In genomic region chr1:60566631-60567311, GRCm38 (mm10) we compare ENCODE assay signal across 7 mouse cellular contexts. TPM values are rescaled to one million over a fixed set of nuclear protein-coding genes. Genes with fewer than 3 reads are reported as not detected.
A peak's percentile ranks its signal among the peaks of the same experiment; 100 is the strongest.
DNase-seq lines count a peak whose midpoint lies in the region; ATAC-seq and TF ChIP-seq lines count a peak whose summit lies in the region.

Gene Raph1 (minus strand): TSS chr1:60567104.

- ATAC-seq in granulocyte monocyte progenitor cell, adult 5-6 weeks (replicated peaks; ENCODE audit: poor library complexity, severe bottlenecking) = peak; percentile 82
- ATAC-seq in midbrain, embryonic 11.5 days (ENCODE audit: low FRiP score) = peak; percentile 99

- WGBS in midbrain, embryonic 11.5 days = under 1% methylated on average over 39 of the region's 92 CpGs
- WGBS in small intestine, adult 2 months = under 1% methylated on average over 91 of the region's 92 CpGs

- H3K36me3 ChIP-seq in midbrain, embryonic 11.5 days (ENCODE audit: control insufficient read depth, insufficient read depth, low read length) = no peaks in the 10 kb centered on the region
- 0 out of 2 replicates have a peak, but pooled peaks cover 2% of the 10 kb centered on the region for H3K36me3 ChIP-seq in small intestine, adult 2 months (ENCODE audit: control insufficient read depth, insufficient read depth, low read length)

- peak; percentile 78 for DNase-seq in adrenal gland, adult 8-10 months
- peak; percentile 85 for DNase-seq in embryo, embryonic 11.5 days (ENCODE audit: low read depth, low spot score)
- DNase-seq in kidney, adult 11 months = peak; percentile 87
- peak; percentile 85 for DNase-seq in left cerebral cortex, postnatal 4 days
- DNase-seq in midbrain, embryonic 11.5 days (ENCODE audit: low spot score, missing footprints) = peak; percentile 98

- peak; percentile 23; the same call in 1 of the 2 replicates for TF ChIP-seq CTCF in small intestine, adult 2 months (IDR thresholded peaks at IDR 0.05; ENCODE audit: extremely low read depth, insufficient read length, insufficient replicate concordance, low read depth, low read length)

- peak within 1 kb of the TSS; percentile 90 for H3K27ac ChIP-seq in midbrain, embryonic 11.5 days (ENCODE audit: low read depth, low read length)
- peak within 1 kb of the TSS; percentile 82 for H3K27ac ChIP-seq in small intestine, adult 2 months (ENCODE audit: insufficient read depth, low read depth, low read length)

- peak within 1 kb of the TSS; percentile 67 for H3K4me2 ChIP-seq in midbrain, embryonic 11.5 days

- peak within 1 kb of the TSS; percentile 75 for H3K4me3 ChIP-seq in midbrain, embryonic 11.5 days (ENCODE audit: low read depth, low read length)
- H3K4me3 ChIP-seq in small intestine, adult 2 months (ENCODE audit: low read depth, low read length) = peak within 1 kb of the TSS; percentile 92

- TF ChIP-seq POLR2A in small intestine, adult 2 months (IDR thresholded peaks at IDR 0.05; ENCODE audit: low read depth, low read length) = peak; percentile 92

- no peaks in the 10 kb centered on the region for H3K27me3 ChIP-seq in midbrain, embryonic 11.5 days (ENCODE audit: control insufficient read depth, insufficient read depth, low read length)
- no peaks in the 10 kb centered on the region for H3K27me3 ChIP-seq in small intestine, adult 2 months (ENCODE audit: control insufficient read depth, insufficient read depth, low read length)

- intact Hi-C loops in left cerebral cortex, postnatal 4 days (cut with DNase I) = loop anchor here (5.0 kb wide), 1 partner anchor 296 kb away; no protein-coding TSS in a partner anchor

- H3K4me1 ChIP-seq in midbrain, embryonic 11.5 days (ENCODE audit: control insufficient read depth, insufficient read depth, low read length) = peaks cover 4% of the 10 kb centered on the region; the same call in 1 of the 2 replicates
- H3K4me1 ChIP-seq in small intestine, adult 2 months (ENCODE audit: control insufficient read depth, insufficient read depth, insufficient read length, low read length) = 0 out of 2 replicates have a peak, but pooled peaks cover 2% of the 10 kb centered on the region

- H3K9ac ChIP-seq in midbrain, embryonic 11.5 days (ENCODE audit: low read length) = peak within 1 kb of the TSS; percentile 89

- H3K9me3 ChIP-seq in midbrain, embryonic 11.5 days (ENCODE audit: control insufficient read depth, low read length) = no peaks in the 10 kb centered on the region

RNA-seq across cellular contexts. Expression of gene Raph1, which starts in this region (rescaled TPM):
- 100 to 1,000 TPM in 3 of 4 experiments, 10 to 100 TPM in 1; 71.6 to 273 (median 178) TPM for total RNA-seq in adrenal gland, adult 8-10 months (2022)
- 7.7 and 23.2 TPM in 2 replicates for total RNA-seq in granulocyte monocyte progenitor cell, adult 5-6 weeks (2014; fragmentation: Nextera tagmentation)
- 8.1 and 8.3 TPM in 2 replicates for total RNA-seq in granulocyte monocyte progenitor cell, adult 5-6 weeks (2017)
- total RNA-seq in left cerebral cortex, postnatal 4 days (2021) = 100 to 1,000 TPM; 103 to 112 TPM
- 22.6 and 22.7 TPM in 2 replicates for polyA plus RNA-seq in midbrain, embryonic 11.5 days (2014; fragmentation: Nextera tagmentation; extraction: Ambion mirVana)
- 11.0 and 22.2 TPM in 2 replicates for polyA plus RNA-seq in small intestine, adult 2 months (2012; rRNA removed)

Comparison
In these comparisons a context has a peak if more than half of its experiments do, and no peak if none do; other contexts are left out.
1. Peak in every context shown above with its lines: DNase-seq, ATAC-seq, H3K4me3 ChIP-seq and H3K27ac ChIP-seq.